Mouse (Mus musculus): ENCODE data around the gene Klra7. TPM values are rescaled to one million over a fixed set of nuclear protein-coding genes. Genes with fewer than 3 reads are reported as not detected.
"Not testable (repeated sequence)": the region's sequence is repeated elsewhere in the genome, so short reads cannot be mapped to it uniquely, and the experiment has no call there.

Gene Klra7
- not detected for total RNA-seq (2022)

GRCm38 (mm10) chr6:130233222-130233621, at the start of gene Klra7:
Klra7 (minus strand) TSS chr6:130233322.
- DNase-seq (ENCODE audit: low spot score in 2 of 2): no peak

GRCm38 (mm10) chr6:130281828-130282227, 48.7 kb upstream of the Klra7 start, which contains the start of gene Klra10:
Klra10 (minus strand) TSS chr6:130281928.
- DNase-seq (ENCODE audit: low spot score in 2 of 2): not testable (repeated sequence)

- no peak for DNase-seq (ENCODE audit: low spot score in 2 of 2)
Measured at GRCm38 (mm10) chr6:130255326-130255725, 22.2 kb upstream of the Klra7 start.

GRCm38 (mm10) chr6:130237536-130237935, 4.4 kb upstream of the Klra7 start:
- no peak for DNase-seq (ENCODE audit: low spot score in 2 of 2)

- no peak for DNase-seq (ENCODE audit: low spot score in 2 of 2)
Measured at GRCm38 (mm10) chr6:130236635-130237034, 3.5 kb upstream of the Klra7 start.

GRCm38 (mm10) chr6:130197453-130197852, 35.7 kb downstream of the Klra7 start:
- DNase-seq (ENCODE audit: low spot score in 2 of 2): not testable (repeated sequence)

- not testable (repeated sequence) for DNase-seq (ENCODE audit: low spot score in 2 of 2)
Measured at GRCm38 (mm10) chr6:130193012-130193411, 40.1 kb downstream of the Klra7 start, which contains the start of gene Klra9. Klra9 (minus strand) TSS chr6:130193112.

Other genes with a start within 250 kb of the Klra7 start
- gene Klra6, start 206.4 kb downstream of the Klra7 start, total RNA-seq (2022): not detected
- not detected for gene Klra4, start 166.1 kb downstream of the Klra7 start, total RNA-seq (2022)
- under 1 TPM in 1 of 4 experiments, not detected in 3; 0.25 TPM for gene Klra8, start 103.4 kb downstream of the Klra7 start, total RNA-seq (2022)
- gene Klra9, start 40.2 kb downstream of the Klra7 start, total RNA-seq (2022): under 1 TPM; 0.29 to 0.45 (median 0.29) TPM
- gene Klra10, start 48.6 kb upstream of the Klra7 start, total RNA-seq (2022): not detected
- gene Klra3, start 104.3 kb upstream of the Klra7 start, total RNA-seq (2022): not detected
- not detected for gene Klra1, start 153.6 kb upstream of the Klra7 start, total RNA-seq (2022)